Mouse (Mus musculus): ENCODE data around the gene Treml4. TPM values are rescaled to one million over a fixed set of nuclear protein-coding genes. Genes with fewer than 3 reads are reported as not detected.

The Treml4 gene
- not detected for polyA plus RNA-seq (2012; fragmentation: generic; extraction: Trizol)
- long read RNA-seq, experiment 1 = 0 reads
- long read RNA-seq, experiment 2 = 0 reads

- no peak within 1 kb of the TSS for H3K4me3 ChIP-seq (ENCODE audit: insufficient read depth, poor library complexity, severe bottlenecking)
- H3K79me2 ChIP-seq (ENCODE audit: control insufficient read depth, insufficient read depth) = no peaks in the 10 kb centered on the region
- no peak for TF ChIP-seq USF1 (IDR thresholded peaks at IDR 0.05; ENCODE audit: low read depth)
- TF ChIP-seq MYOD1 (IDR thresholded peaks at IDR 0.05; ENCODE audit: control insufficient read depth, insufficient read length, low read depth) = no peak
- TF ChIP-seq MYOG (IDR thresholded peaks at IDR 0.05; ENCODE audit: control insufficient read depth, extremely low read depth, insufficient read length) = no peak
- TF ChIP-seq FOSL1 (IDR thresholded peaks at IDR 0.05; ENCODE audit: insufficient read depth, low read length, poor library complexity, severe bottlenecking) = no peak
- no peak for TF ChIP-seq MAX (IDR thresholded peaks at IDR 0.05)
- no peak for TF ChIP-seq CTCF (IDR thresholded peaks at IDR 0.05; ENCODE audit: control insufficient read depth, insufficient read depth, insufficient read length)
- no peak for TF ChIP-seq CEBPB (IDR thresholded peaks at IDR 0.05; ENCODE audit: low read depth)
- H3K79me3 ChIP-seq (ENCODE audit: low read depth) = no peaks in the 10 kb centered on the region
- H3ac ChIP-seq (ENCODE audit: control insufficient read depth, insufficient read length, low read depth) = no peak within 1 kb of the TSS
- no peaks in the 10 kb centered on the region for H3K27me3 ChIP-seq (ENCODE audit: control insufficient read depth, insufficient read depth, insufficient read length)
- no peaks in the 10 kb centered on the region for H3K36me3 ChIP-seq (ENCODE audit: control insufficient read depth, insufficient read depth)
Measured at GRCm38 (mm10) chr17:48263741-48264362, at the start of gene Treml4. TSS of gene Treml4 (plus strand) at chr17:48264295.

GRCm38 (mm10) chr17:48215429-48215828 is 48.7 kb upstream of the Treml4 start:
- Histone ChIP-seq H3K27me3 (ENCODE audit: control insufficient read depth, insufficient read depth, insufficient read length) (no peaks in the 10 kb centered on the region), H3K36me3 (ENCODE audit: control insufficient read depth, insufficient read depth) (no peaks in the 10 kb centered on the region), H3ac (ENCODE audit: control insufficient read depth, insufficient read length, low read depth) (no peak overlapping the region), H3K4me3 (ENCODE audit: insufficient read depth, poor library complexity, severe bottlenecking) (no peak overlapping the region), H3K79me2 (ENCODE audit: control insufficient read depth, insufficient read depth) (no peaks in the 10 kb centered on the region), H3K79me3 (ENCODE audit: low read depth) (no peaks in the 10 kb centered on the region)
- TF ChIP-seq USF1 (IDR thresholded peaks at IDR 0.05; ENCODE audit: low read depth) = no peak
- TF ChIP-seq FOSL1 (IDR thresholded peaks at IDR 0.05; ENCODE audit: insufficient read depth, low read length, poor library complexity, severe bottlenecking) = no peak
- no peak for TF ChIP-seq CEBPB (IDR thresholded peaks at IDR 0.05; ENCODE audit: low read depth)
- no peak for TF ChIP-seq MYOG (IDR thresholded peaks at IDR 0.05; ENCODE audit: control insufficient read depth, extremely low read depth, insufficient read length)

GRCm38 (mm10) chr17:48230680-48231079 is 33.4 kb upstream of the Treml4 start:
- Histone ChIP-seq H3K79me3 (ENCODE audit: low read depth) (no peaks in the 10 kb centered on the region), H3K4me3 (ENCODE audit: insufficient read depth, poor library complexity, severe bottlenecking) (no peak overlapping the region), H3K36me3 (ENCODE audit: control insufficient read depth, insufficient read depth) (no peaks in the 10 kb centered on the region), H3K27me3 (ENCODE audit: control insufficient read depth, insufficient read depth, insufficient read length) (no peaks in the 10 kb centered on the region), H3ac (ENCODE audit: control insufficient read depth, insufficient read length, low read depth) (no peak overlapping the region), H3K79me2 (ENCODE audit: control insufficient read depth, insufficient read depth) (no peaks in the 10 kb centered on the region)
- no peak for TF ChIP-seq FOSL1 (IDR thresholded peaks at IDR 0.05; ENCODE audit: insufficient read depth, low read length, poor library complexity, severe bottlenecking)

- H3K4me3 ChIP-seq (ENCODE audit: insufficient read depth, poor library complexity, severe bottlenecking) = no peak within 1 kb of the TSS
- TF ChIP-seq CTCF (IDR thresholded peaks at IDR 0.05; ENCODE audit: control insufficient read depth, insufficient read depth, insufficient read length) = no peak
- no peak for TF ChIP-seq FOSL1 (IDR thresholded peaks at IDR 0.05; ENCODE audit: insufficient read depth, low read length, poor library complexity, severe bottlenecking)
- TF ChIP-seq MYOD1 (IDR thresholded peaks at IDR 0.05; ENCODE audit: control insufficient read depth, insufficient read length, low read depth) = no peak
- TF ChIP-seq MAX (IDR thresholded peaks at IDR 0.05) = no peak
- no peak for TF ChIP-seq CEBPB (IDR thresholded peaks at IDR 0.05; ENCODE audit: low read depth)
- no peak for TF ChIP-seq MYOG (IDR thresholded peaks at IDR 0.05; ENCODE audit: control insufficient read depth, extremely low read depth, insufficient read length)
- no peak for TF ChIP-seq USF1 (IDR thresholded peaks at IDR 0.05; ENCODE audit: low read depth)
Measured at GRCm38 (mm10) chr17:48232518-48232917, 31.6 kb upstream of the Treml4 start, which contains the start of gene Trem1. TSS of gene Trem1 (plus strand) at chr17:48232768.

GRCm38 (mm10) chr17:48233789-48234188 is 30.3 kb upstream of the Treml4 start:
- Histone ChIP-seq H3ac (ENCODE audit: control insufficient read depth, insufficient read length, low read depth) (no peak overlapping the region), H3K4me3 (ENCODE audit: insufficient read depth, poor library complexity, severe bottlenecking) (no peak overlapping the region), H3K36me3 (ENCODE audit: control insufficient read depth, insufficient read depth) (no peaks in the 10 kb centered on the region), H3K79me2 (ENCODE audit: control insufficient read depth, insufficient read depth) (no peaks in the 10 kb centered on the region), H3K27me3 (ENCODE audit: control insufficient read depth, insufficient read depth, insufficient read length) (no peaks in the 10 kb centered on the region), H3K79me3 (ENCODE audit: low read depth) (no peaks in the 10 kb centered on the region)
- TF ChIP-seq USF1 (IDR thresholded peaks at IDR 0.05; ENCODE audit: low read depth) = no peak
- TF ChIP-seq MYOG (IDR thresholded peaks at IDR 0.05; ENCODE audit: control insufficient read depth, extremely low read depth, insufficient read length) = no peak
- no peak for TF ChIP-seq FOSL1 (IDR thresholded peaks at IDR 0.05; ENCODE audit: insufficient read depth, low read length, poor library complexity, severe bottlenecking)
- no peak for TF ChIP-seq MYOD1 (IDR thresholded peaks at IDR 0.05; ENCODE audit: control insufficient read depth, insufficient read length, low read depth)
- TF ChIP-seq CTCF (IDR thresholded peaks at IDR 0.05; ENCODE audit: control insufficient read depth, insufficient read depth, insufficient read length) = no peak
- no peak for TF ChIP-seq CEBPB (IDR thresholded peaks at IDR 0.05; ENCODE audit: low read depth)
- no peak for TF ChIP-seq MAX (IDR thresholded peaks at IDR 0.05)

More at GRCm38 (mm10) chr17:48232518-48232917, 31.6 kb upstream of the Treml4 start, which contains the start of gene Trem1:
- Histone ChIP-seq H3K27me3 (ENCODE audit: control insufficient read depth, insufficient read depth, insufficient read length) (no peaks in the 10 kb centered on the region), H3K36me3 (ENCODE audit: control insufficient read depth, insufficient read depth) (no peaks in the 10 kb centered on the region), H3K79me2 (ENCODE audit: control insufficient read depth, insufficient read depth) (no peaks in the 10 kb centered on the region), H3K79me3 (ENCODE audit: low read depth) (no peaks in the 10 kb centered on the region), H3ac (ENCODE audit: control insufficient read depth, insufficient read length, low read depth) (no peak within 1 kb of the TSS)

- Histone ChIP-seq H3K4me3 (ENCODE audit: insufficient read depth, poor library complexity, severe bottlenecking) (no peak overlapping the region), H3K27me3 (ENCODE audit: control insufficient read depth, insufficient read depth, insufficient read length) (no peaks in the 10 kb centered on the region), H3K79me2 (ENCODE audit: control insufficient read depth, insufficient read depth) (no peaks in the 10 kb centered on the region), H3K79me3 (ENCODE audit: low read depth) (no peaks in the 10 kb centered on the region), H3ac (ENCODE audit: control insufficient read depth, insufficient read length, low read depth) (no peak overlapping the region), H3K36me3 (ENCODE audit: control insufficient read depth, insufficient read depth) (no peaks in the 10 kb centered on the region)
- TF ChIP-seq FOSL1 (IDR thresholded peaks at IDR 0.05; ENCODE audit: insufficient read depth, low read length, poor library complexity, severe bottlenecking) (no peak), USF1 (IDR thresholded peaks at IDR 0.05; ENCODE audit: low read depth) (no peak), MYOG (IDR thresholded peaks at IDR 0.05; ENCODE audit: control insufficient read depth, extremely low read depth, insufficient read length) (no peak), CEBPB (IDR thresholded peaks at IDR 0.05; ENCODE audit: low read depth) (no peak), MYOD1 (IDR thresholded peaks at IDR 0.05; ENCODE audit: control insufficient read depth, insufficient read length, low read depth) (no peak), CTCF (IDR thresholded peaks at IDR 0.05; ENCODE audit: control insufficient read depth, insufficient read depth, insufficient read length) (no peak), MAX (IDR thresholded peaks at IDR 0.05) (no peak)
Measured at GRCm38 (mm10) chr17:48234550-48234949, 29.5 kb upstream of the Treml4 start.
